Mouse (Mus musculus) thymus, postnatal 25 days (tissue): ENCODE results near the gene Naa60.
"Not testable (repeated sequence)": the region's sequence is repeated elsewhere in the genome, so short reads cannot be mapped to it uniquely, and the experiment has no call there.

Experiments
- DNase-seq: peaks from one replicate; pipeline ENCODE4 v3.0.0; 2022

Naa60 gene

DNA sequence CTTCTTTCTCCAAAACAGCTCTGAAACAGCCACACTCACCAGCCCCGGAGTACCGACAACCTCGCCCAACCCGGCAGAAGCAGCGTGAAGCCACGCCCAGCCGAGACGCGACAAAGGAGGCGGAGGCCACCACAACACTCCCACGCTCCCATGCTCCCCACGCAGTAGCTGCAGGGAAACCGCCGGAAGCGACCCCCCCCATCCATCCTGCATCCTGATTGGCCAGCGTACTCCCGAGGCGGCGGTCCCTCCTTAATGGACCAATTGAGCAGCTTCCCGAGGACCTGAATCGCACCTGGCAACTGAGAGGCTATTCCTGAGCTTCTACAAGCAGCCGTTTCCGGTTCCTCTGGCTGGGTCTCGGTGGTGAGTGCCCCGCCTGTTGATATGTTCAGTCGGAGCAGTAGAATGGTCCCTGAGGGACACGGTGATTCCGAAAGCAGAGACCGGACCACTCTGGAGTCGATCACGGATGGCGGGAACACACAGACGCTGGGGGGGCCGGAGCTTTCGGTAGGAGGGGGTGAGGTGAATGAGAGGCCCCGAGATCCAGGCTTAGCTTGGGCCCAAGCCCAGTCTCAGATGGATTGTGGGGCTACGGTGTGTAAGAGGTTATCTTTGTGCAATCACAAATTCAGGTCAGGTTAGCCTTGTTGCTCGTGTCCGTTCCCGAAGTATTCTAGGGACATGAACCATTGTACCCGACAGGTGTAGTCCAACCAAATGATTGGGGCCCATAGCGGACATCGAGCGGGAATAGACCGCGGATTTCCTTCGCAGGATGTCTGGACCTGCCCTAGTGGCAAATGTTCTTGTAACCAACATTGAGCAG lies at the start of gene Naa60:
Gene Naa60 (plus strand): TSS at position 160 of the 832 bp plus-strand sequence.
- peak; percentile 93 for DNase-seq

DNA sequence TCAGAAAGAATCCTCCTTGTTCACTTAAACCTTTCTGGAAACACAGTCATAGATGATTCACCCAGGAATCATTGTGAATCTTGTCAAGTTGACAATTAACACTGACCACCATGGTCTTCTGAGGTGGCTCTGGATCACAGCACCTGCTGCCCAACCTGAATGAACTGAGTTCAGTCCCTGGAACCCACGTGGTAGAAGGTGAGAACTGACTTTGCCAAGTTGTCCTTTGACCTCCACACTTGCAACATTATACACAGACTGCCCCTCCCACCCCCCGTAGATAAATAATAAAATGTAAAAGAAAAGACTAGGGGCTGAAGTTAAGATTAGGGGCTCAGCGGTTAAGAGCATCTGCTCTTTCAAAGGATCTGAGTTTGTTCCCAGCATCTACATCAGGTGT lies 44.2 kb upstream of the Naa60 start:
- no peak for DNase-seq

DNA sequence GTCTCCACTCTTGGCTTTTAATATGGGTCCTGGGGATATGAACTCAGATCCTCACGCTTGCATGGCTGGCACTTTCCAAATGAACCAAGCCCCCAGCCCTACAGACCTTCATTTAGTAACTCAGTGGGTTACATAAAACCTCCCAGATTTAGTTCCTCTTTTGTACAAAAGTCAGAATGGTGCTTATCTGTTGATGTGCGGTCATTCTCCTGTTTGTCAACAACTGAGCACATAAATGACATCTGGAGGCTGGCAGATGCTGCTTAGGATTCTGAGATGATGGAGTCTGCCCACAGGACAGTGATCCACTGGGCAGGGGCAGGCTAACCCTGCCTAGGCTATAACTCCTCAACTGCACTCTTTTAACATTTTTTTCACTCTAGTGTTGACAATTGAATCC lies 42.4 kb upstream of the Naa60 start:
- no peak for DNase-seq

DNA sequence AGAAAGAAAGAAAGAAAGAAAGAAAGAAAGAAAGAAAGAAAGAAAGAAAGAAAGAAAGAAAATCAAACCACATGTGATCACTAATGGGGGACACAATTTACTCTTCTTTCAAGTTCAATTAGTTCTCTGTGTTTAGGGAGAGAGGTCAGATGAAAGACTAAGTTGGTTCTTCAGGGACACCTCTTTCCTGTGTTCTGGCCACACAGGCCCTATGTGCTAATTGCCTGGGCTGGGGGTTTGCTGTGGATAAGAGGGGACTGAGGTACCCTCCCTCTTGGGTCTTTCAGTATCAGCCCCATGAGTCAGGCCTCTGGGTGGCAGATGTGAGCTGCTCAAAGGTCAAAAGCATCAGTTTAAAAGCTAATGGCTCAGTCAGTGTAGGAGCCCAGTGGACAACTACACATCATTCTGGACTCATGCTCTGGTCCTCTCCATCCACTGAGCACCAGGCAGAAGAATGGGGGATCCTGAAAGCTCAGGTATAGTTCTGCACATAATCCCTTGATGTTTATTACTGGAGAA lies 41.5 kb upstream of the Naa60 start, which contains the start of gene Olfr15:
Gene Olfr15 (plus strand): TSS at position 291 of the 522 bp plus-strand sequence.
- no peak for DNase-seq

GRCm38 (mm10) chr16:3835461-3835860 lies 36.7 kb upstream of the Naa60 start:
- no peak for DNase-seq

DNA sequence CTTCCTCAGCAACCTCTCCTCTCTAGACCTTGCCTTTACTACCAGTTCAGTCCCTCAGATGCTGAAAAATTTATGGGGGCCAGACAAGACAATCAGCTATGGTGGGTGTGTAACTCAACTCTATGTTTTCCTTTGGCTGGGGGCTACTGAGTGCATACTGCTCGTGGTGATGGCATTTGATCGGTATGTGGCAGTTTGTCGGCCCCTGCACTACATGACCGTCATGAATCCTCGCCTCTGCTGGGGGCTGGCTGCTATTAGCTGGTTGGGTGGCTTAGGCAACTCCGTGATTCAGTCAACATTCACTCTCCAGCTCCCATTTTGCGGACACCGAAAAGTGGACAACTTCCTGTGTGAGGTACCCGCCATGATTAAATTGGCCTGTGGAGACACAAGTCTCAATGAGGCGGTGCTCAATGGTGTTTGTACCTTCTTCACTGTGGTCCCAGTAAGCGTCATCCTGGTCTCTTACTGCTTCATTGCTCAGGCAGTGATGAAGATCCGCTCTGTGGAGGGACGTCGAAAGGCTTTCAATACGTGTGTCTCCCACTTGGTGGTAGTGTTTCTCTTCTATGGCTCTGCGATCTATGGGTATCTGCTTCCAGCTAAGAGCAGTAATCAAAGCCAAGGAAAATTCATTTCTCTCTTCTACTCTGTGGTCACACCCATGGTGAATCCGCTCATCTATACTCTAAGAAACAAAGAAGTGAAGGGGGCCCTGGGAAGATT lies 32.9 kb upstream of the Naa60 start:
- DNase-seq: peak; percentile 26

DNA sequence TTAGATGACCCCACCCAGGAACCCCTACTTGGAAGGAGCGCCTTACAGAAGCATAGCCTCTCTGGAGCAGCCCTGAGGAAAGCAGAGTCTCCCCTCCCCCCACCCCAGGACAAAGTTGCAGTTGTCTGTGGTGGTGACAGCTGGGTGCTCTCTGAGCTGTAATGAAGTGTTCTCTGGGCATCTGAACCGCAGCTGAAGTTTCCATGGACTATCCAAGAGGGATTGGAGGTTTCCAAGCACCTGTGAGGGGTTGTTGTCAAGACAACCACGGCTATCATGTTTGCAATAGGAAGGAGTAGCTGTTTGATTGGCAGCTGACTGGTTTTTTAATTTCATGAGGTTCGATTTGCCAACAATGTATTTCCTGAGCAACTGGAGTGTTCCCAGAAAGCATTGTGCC lies 29.2 kb upstream of the Naa60 start:
- DNase-seq: no peak

- DNase-seq: no peak
Observed at GRCm38 (mm10) chr16:3843796-3844195, 28.4 kb upstream of the Naa60 start.

GRCm38 (mm10) chr16:3846711-3847518 lies 25.3 kb upstream of the Naa60 start, which contains the start of gene Zfp174:
TSS of gene Zfp174 (plus strand) at chr16:3847268.
- DNase-seq: peak; percentile 90

GRCm38 (mm10) chr16:3847871-3848270 lies 24.3 kb upstream of the Naa60 start:
- no peak for DNase-seq

GRCm38 (mm10) chr16:3848416-3848815 lies 23.8 kb upstream of the Naa60 start:
- DNase-seq: no peak

GRCm38 (mm10) chr16:3851301-3851700 lies 20.9 kb upstream of the Naa60 start:
- not testable (repeated sequence) for DNase-seq

- DNase-seq: no peak
Observed at GRCm38 (mm10) chr16:3852586-3852985, 19.6 kb upstream of the Naa60 start.

DNA sequence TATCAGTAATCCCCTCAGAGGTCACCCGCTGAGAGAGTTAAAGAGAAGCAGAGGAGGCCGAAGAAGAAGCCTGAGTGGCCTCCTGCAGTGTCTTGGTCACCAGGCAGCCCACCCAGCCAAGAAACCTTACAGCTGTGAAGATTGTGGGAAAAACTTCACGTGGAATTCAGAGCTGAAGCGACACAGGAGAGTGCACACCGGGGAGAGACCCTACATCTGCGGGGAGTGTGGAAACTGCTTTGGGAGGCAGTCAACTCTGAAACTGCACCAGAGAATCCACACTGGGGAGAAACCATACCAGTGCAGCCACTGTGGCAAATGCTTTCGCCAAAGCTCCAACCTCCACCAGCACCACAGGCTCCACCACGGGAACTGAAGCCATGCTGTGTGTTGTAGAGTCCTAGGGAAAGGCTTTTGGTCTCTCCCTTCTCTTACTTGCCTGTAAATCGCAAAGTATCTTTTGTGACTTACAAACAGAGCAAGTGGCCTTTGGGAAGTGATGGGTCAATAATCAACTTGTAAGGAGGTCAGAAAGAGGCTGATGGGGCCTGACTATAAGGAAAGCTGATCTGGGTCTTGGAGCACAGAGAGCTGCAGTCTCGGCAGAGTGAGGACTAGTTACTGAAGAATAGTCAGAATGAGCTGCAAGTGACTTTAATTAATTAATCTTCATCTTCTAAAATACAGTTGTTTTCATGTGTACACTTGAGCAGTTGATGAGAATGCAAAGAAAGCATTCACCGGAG lies 17.6 kb upstream of the Naa60 start:
- no peak for DNase-seq

DNA sequence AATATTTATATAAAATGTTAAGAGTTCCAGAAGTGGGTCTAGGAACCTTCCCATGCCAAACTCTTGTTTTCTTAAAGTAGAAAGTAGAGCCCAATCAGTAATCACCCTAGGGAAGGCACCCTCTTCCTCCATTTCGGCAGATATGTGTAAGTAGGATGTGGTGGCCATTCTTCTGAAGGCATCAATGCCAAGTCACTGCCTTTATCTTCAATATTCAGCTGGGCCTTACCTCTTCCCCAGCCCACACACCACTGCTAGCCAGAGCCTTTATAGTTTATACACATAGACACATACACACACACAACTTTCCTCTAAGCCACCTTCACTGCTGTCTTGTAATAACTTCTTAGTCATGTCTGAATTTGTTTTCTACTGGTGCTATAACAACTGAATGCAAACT lies 16.4 kb upstream of the Naa60 start:
- no peak for DNase-seq

GRCm38 (mm10) chr16:3859254-3859653 lies 12.9 kb upstream of the Naa60 start:
- no peak for DNase-seq

DNA sequence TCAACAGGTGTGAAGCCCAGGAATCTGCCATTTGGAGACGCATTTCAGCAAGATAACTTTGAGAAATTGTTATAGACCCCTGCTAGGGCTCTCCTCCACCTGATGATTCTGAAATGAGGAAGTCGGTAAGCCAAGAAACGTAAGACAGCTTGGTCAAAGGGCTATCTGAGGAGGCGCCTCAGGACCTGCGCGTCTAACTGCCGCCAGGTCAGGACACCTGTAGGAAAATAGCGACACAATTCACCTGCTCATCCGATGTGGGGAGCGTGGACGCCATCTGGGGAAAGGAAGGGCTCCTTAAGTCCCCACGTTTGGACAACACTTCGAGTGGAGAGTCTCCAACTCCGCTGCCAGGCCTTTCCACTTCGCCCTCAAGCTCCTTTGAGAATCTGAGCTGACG lies 360 bp upstream of the Naa60 start:
- DNase-seq: no peak

- no peak for DNase-seq
Observed at GRCm38 (mm10) chr16:3876346-3876745, 4.2 kb downstream of the Naa60 start.

DNA sequence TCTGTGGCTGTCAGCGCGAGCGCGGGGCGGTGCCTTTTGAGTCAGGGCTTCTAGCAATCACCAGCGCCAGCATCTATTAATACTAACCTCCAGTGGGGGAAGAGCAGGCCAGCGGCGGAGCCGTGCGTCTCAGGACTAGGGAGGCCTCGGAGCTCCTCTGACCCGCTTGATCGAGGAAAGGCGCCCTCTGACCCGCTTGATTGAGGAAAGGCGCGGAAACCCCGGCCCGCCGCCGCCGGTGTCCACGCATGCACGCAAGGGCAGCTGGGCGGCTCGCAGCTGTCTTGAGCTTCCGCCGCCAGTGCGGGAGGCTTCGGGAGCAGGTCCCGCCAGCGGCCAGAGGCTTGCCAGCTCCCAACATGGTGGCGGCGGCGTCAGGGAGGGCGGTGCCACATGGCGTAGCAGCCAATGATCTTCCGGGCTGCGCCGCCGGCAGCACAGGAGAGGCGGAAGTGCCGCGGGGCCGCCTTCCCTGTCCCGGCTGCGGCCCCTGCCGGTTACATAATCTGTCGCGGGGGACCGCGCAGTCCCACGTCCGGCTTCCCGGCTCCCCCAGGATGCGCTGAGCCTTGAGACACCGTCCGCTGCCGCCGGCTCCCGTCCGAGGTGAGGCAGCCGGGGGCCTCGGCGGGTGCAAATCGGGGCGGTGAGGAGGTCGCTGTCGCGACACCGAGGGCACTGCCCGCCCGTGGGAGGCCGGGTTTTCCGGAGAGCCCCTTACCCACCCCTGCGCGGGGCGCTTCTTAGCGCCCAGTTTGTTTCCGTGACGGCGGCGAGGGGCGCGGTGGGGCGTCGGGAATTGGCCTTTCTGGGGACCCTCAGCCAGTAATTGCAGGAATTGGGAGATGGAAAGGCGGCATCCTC lies 12.3 kb downstream of the Naa60 start, which contains the start of the genes Zfp597 and Gm20695:
Gene Zfp597 (minus strand): TSS at position 361 of the 864 bp plus-strand sequence.
Gene Gm20695 (plus strand): TSS at position 448 of the 864 bp plus-strand sequence.
- DNase-seq: peak; percentile 95

GRCm38 (mm10) chr16:3885065-3885670 lies 13.0 kb downstream of the Naa60 start:
- DNase-seq: no peak
